Mouse (Mus musculus): ENCODE data around the gene Pcnx2.

- TF ChIP-seq POLR2A (IDR thresholded peaks at IDR 0.05; ENCODE audit: low read depth, low read length): no peak
- TF ChIP-seq CTCF (IDR thresholded peaks at IDR 0.05; ENCODE audit: extremely low read depth, insufficient read length, insufficient replicate concordance, low read depth, low read length): peak; percentile 62; the same call in 1 of the 2 replicates
These were observed 37.5 kb upstream of the Pcnx2 start for GRCm38 (mm10) chr8:125935649-125936048.
